Mouse (Mus musculus): ENCODE measurements around the gene Panx2. TPM values are rescaled to one million over a fixed set of nuclear protein-coding genes. Genes with fewer than 3 reads are reported as not detected.

Panx2 gene
- polyA plus RNA-seq, 1 experiment from 2014 or later, result 8.5 TPM

GRCm38 (mm10) chr15:89104425-89104824, 44.9 kb downstream of the Panx2 start:
- no peaks in the 10 kb centered on the region for H3K9me3 ChIP-seq (ENCODE audit: control insufficient read depth, low read length)
- no peak overlapping the region for H3K27ac ChIP-seq
- H3K36me3 ChIP-seq (replicated peaks; ENCODE audit: control insufficient read depth, insufficient read depth), result peaks cover 99% of the 10 kb centered on the region
- no peaks in the 10 kb centered on the region for H3K27me3 ChIP-seq (ENCODE audit: control insufficient read depth, insufficient read depth, low read length)
- no peak overlapping the region for H3K4me2 ChIP-seq (replicated peaks)
- DNase-seq (ENCODE audit: low spot score) (no peak), ATAC-seq (ENCODE audit: low FRiP score) (no peak)
- H3K9ac ChIP-seq, result no peak overlapping the region
- H3K4me1 ChIP-seq (replicated peaks; ENCODE audit: control insufficient read depth, insufficient read depth, low read length), result no peaks in the 10 kb centered on the region
- H3K4me3 ChIP-seq (replicated peaks; ENCODE audit: low read length), result no peak overlapping the region
- WGBS, result 96% methylated on average over 8 of the region's 8 CpGs

DNA sequence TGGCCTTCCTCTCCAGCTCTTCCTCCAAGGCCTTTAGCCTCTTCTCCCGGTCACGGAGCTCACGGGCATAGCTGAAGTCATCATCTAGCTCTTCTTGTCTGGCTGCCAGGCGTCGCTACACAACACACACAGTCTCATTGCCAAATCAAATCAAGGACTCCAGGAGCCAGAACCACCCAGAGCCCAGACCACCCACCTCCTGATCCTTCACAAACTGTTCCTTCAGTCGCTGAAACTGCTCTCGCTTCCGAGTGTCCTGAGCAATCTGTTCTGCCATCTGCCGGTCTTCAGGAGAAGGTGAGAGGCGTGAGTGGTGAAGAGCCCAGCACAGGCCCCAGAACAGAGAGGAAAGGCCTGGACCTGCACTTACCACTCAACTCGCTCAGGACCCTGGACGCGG, 46.5 kb downstream of the Panx2 start:
- Histone ChIP-seq H3K27ac (no peak overlapping the region), H3K27me3 (ENCODE audit: control insufficient read depth, insufficient read depth, low read length) (no peaks in the 10 kb centered on the region), H3K36me3 (replicated peaks; ENCODE audit: control insufficient read depth, insufficient read depth) (peaks cover 99% of the 10 kb centered on the region), H3K9me3 (ENCODE audit: control insufficient read depth, low read length) (no peaks in the 10 kb centered on the region), H3K4me1 (replicated peaks; ENCODE audit: control insufficient read depth, insufficient read depth, low read length) (no peaks in the 10 kb centered on the region), H3K4me3 (replicated peaks; ENCODE audit: low read length) (no peak overlapping the region), H3K4me2 (replicated peaks) (no peak overlapping the region), H3K9ac (no peak overlapping the region)
- WGBS, result 89% methylated on average over 13 of the region's 13 CpGs
- DNase-seq (ENCODE audit: low spot score) (no peak), ATAC-seq (ENCODE audit: low FRiP score) (no peak)

GRCm38 (mm10) chr15:89106976-89107375, 47.4 kb downstream of the Panx2 start:
- H3K4me2 ChIP-seq (replicated peaks), result no peak overlapping the region
- DNase-seq (ENCODE audit: low spot score), result no peak
- H3K4me3 ChIP-seq (replicated peaks; ENCODE audit: low read length), result no peak overlapping the region
- no peak for ATAC-seq (ENCODE audit: low FRiP score)
- H3K27ac ChIP-seq, result no peak overlapping the region
- H3K27me3 ChIP-seq (ENCODE audit: control insufficient read depth, insufficient read depth, low read length), result no peaks in the 10 kb centered on the region
- no peaks in the 10 kb centered on the region for H3K9me3 ChIP-seq (ENCODE audit: control insufficient read depth, low read length)
- H3K4me1 ChIP-seq (replicated peaks; ENCODE audit: control insufficient read depth, insufficient read depth, low read length), result no peaks in the 10 kb centered on the region
- 97% methylated on average over 1 of the region's 1 CpGs for WGBS
- H3K36me3 ChIP-seq (replicated peaks; ENCODE audit: control insufficient read depth, insufficient read depth), result peaks cover 99% of the 10 kb centered on the region
- no peak overlapping the region for H3K9ac ChIP-seq

DNA sequence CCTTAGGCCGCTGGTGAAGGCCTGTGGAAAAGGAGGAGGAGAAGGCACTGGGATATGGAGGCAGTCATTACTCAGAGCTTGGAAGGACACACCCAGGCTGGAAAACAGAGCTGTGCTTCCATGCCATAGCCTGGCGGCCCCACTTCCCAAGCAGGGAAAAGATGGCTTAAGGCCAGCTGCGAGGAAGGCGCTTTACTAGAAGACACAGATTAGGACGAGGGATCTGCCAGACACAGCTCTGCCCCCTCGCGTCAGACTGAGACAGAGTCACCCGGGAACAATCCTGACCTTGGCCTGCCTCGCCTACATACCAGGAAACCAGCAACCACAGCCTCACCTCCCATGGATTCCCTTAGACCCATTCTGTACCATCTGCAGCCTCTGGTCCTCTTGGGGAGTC, 50.6 kb downstream of the Panx2 start:
- H3K9ac ChIP-seq, result no peak overlapping the region
- no peaks in the 10 kb centered on the region for H3K27me3 ChIP-seq (ENCODE audit: control insufficient read depth, insufficient read depth, low read length)
- DNase-seq (ENCODE audit: low spot score) (no peak), ATAC-seq (ENCODE audit: low FRiP score) (no peak)
- H3K27ac ChIP-seq, result no peak overlapping the region
- H3K4me3 ChIP-seq (replicated peaks; ENCODE audit: low read length), result no peak overlapping the region
- H3K4me2 ChIP-seq (replicated peaks), result no peak overlapping the region
- H3K9me3 ChIP-seq (ENCODE audit: control insufficient read depth, low read length), result no peaks in the 10 kb centered on the region
- 87% methylated on average over 9 of the region's 9 CpGs for WGBS
- H3K36me3 ChIP-seq (replicated peaks; ENCODE audit: control insufficient read depth, insufficient read depth), result peaks cover 98% of the 10 kb centered on the region
- no peaks in the 10 kb centered on the region for H3K4me1 ChIP-seq (replicated peaks; ENCODE audit: control insufficient read depth, insufficient read depth, low read length)

GRCm38 (mm10) chr15:89118007-89118406, 58.5 kb downstream of the Panx2 start:
- no peaks in the 10 kb centered on the region for H3K27me3 ChIP-seq (ENCODE audit: control insufficient read depth, insufficient read depth, low read length)
- no peak overlapping the region for H3K4me3 ChIP-seq (replicated peaks; ENCODE audit: low read length)
- no peak overlapping the region for H3K9ac ChIP-seq
- ATAC-seq (ENCODE audit: low FRiP score), result no peak
- H3K4me1 ChIP-seq (replicated peaks; ENCODE audit: control insufficient read depth, insufficient read depth, low read length), result peaks cover 25% of the 10 kb centered on the region
- H3K4me2 ChIP-seq (replicated peaks), result no peak overlapping the region
- peaks cover 60% of the 10 kb centered on the region for H3K36me3 ChIP-seq (replicated peaks; ENCODE audit: control insufficient read depth, insufficient read depth)
- H3K9me3 ChIP-seq (ENCODE audit: control insufficient read depth, low read length), result no peaks in the 10 kb centered on the region
- DNase-seq (ENCODE audit: low spot score), result no peak
- H3K27ac ChIP-seq, result no peak overlapping the region

DNA sequence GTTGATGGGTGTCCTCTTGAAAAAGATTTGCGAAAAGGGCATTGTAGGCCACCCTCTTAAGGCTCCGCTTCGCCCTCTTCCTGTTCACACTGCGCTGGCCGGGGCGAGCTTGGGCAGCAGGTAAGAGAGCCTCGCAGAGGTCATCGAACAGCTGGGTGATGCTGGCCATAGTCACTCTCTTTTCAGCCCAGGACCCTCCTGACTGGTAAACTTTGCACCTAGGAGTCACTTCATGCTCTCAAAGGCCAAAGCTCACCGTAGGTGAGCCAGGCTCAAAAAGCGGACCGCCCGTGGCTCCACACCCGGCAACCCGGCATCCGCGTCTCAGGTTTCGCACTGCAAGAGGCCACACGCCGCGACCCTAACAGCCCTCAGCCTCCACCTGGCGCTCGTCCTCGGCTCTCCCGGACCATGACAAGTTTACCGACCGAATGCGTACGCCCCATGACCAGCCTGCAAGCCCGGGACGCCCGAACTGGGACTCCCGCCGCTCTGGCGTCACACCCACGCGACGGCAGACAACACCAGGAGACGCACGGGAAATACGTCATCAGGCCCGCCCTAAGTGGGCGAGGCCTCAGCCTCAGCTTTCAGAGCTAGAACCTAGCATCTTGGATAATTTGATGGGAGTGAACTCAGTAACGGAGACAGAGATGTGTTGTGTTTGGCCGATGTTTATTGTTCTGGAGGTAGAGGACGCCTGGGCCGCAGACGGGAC, 63.3 kb downstream of the Panx2 start, which contains the start of gene Tubgcp6:
Tubgcp6 (minus strand) TSS at position 464 of the 718 bp plus-strand sequence.
- Histone ChIP-seq H3K4me3 (replicated peaks; ENCODE audit: low read length) (peak within 1 kb of the TSS; percentile 86), H3K4me1 (replicated peaks; ENCODE audit: control insufficient read depth, insufficient read depth, low read length) (peaks cover 38% of the 10 kb centered on the region), H3K27me3 (ENCODE audit: control insufficient read depth, insufficient read depth, low read length) (no peaks in the 10 kb centered on the region), H3K4me2 (replicated peaks) (peak within 1 kb of the TSS; percentile 98), H3K27ac (peak within 1 kb of the TSS; percentile 87), H3K9me3 (ENCODE audit: control insufficient read depth, low read length) (no peaks in the 10 kb centered on the region), H3K36me3 (replicated peaks; ENCODE audit: control insufficient read depth, insufficient read depth) (peaks cover 27% of the 10 kb centered on the region; the same call in 1 of the 2 replicates), H3K9ac (peak within 1 kb of the TSS; percentile 71)
- DNase-seq (ENCODE audit: low spot score) (peak; percentile 98), ATAC-seq (ENCODE audit: low FRiP score) (peak; percentile 83)
- under 1% methylated on average over 47 of the region's 47 CpGs for WGBS

Other genes starting within 250 kb of the Panx2 start
- 9.0 and 10.0 TPM in 2 replicates for gene Alg12, start 240.4 kb upstream of the Panx2 start, polyA plus RNA-seq (2014; fragmentation: Nextera tagmentation; extraction: Ambion mirVana)
- 59.5 and 64.0 TPM in 2 replicates for gene Creld2, start 240.1 kb upstream of the Panx2 start, polyA plus RNA-seq (2014; fragmentation: Nextera tagmentation; extraction: Ambion mirVana)
- 52.1 and 61.0 TPM in 2 replicates for gene Pim3, start 197.5 kb upstream of the Panx2 start, polyA plus RNA-seq (2014; fragmentation: Nextera tagmentation; extraction: Ambion mirVana)
- 0.13 TPM in 1 of 2 replicates, not detected in the other for gene Ttll8, start 105.3 kb upstream of the Panx2 start, polyA plus RNA-seq (2014; fragmentation: Nextera tagmentation; extraction: Ambion mirVana)
- 17.7 and 20.5 TPM in 2 replicates for gene Mlc1, start 80.7 kb upstream of the Panx2 start, polyA plus RNA-seq (2014; fragmentation: Nextera tagmentation; extraction: Ambion mirVana)
- gene Mov10l1, start 76.8 kb upstream of the Panx2 start, polyA plus RNA-seq (2014; fragmentation: Nextera tagmentation; extraction: Ambion mirVana), result not detected in 2 replicates
- 34.2 and 41.0 TPM in 2 replicates for gene Trabd, start 15.4 kb downstream of the Panx2 start, polyA plus RNA-seq (2014; fragmentation: Nextera tagmentation; extraction: Ambion mirVana)
- 22.2 and 23.0 TPM in 2 replicates for gene Selenoo, start 29.4 kb downstream of the Panx2 start, polyA plus RNA-seq (2014; fragmentation: Nextera tagmentation; extraction: Ambion mirVana)
- 17.2 and 19.1 TPM in 2 replicates for gene Tubgcp6, start 63.4 kb downstream of the Panx2 start, polyA plus RNA-seq (2014; fragmentation: Nextera tagmentation; extraction: Ambion mirVana)
- gene Hdac10, start 69.0 kb downstream of the Panx2 start, polyA plus RNA-seq (2014; fragmentation: Nextera tagmentation; extraction: Ambion mirVana), result 17.0 and 19.1 TPM in 2 replicates
- 3.3 and 4.0 TPM in 2 replicates for gene Mapk12, start 81.0 kb downstream of the Panx2 start, polyA plus RNA-seq (2014; fragmentation: Nextera tagmentation; extraction: Ambion mirVana)
- gene Mapk11, start 89.9 kb downstream of the Panx2 start, polyA plus RNA-seq (2014; fragmentation: Nextera tagmentation; extraction: Ambion mirVana), result 20.4 and 22.4 TPM in 2 replicates
- 99.2 and 101 TPM in 2 replicates for gene Plxnb2, start 121.1 kb downstream of the Panx2 start, polyA plus RNA-seq (2014; fragmentation: Nextera tagmentation; extraction: Ambion mirVana)
- gene Dennd6b, start 136.8 kb downstream of the Panx2 start, polyA plus RNA-seq (2014; fragmentation: Nextera tagmentation; extraction: Ambion mirVana), result 71.4 and 71.6 TPM in 2 replicates
- 78.2 and 84.0 TPM in 2 replicates for gene Ppp6r2, start 151.8 kb downstream of the Panx2 start, polyA plus RNA-seq (2014; fragmentation: Nextera tagmentation; extraction: Ambion mirVana)

All from hindbrain, embryonic 14.5 days (tissue).